In the genomic region with DNA sequence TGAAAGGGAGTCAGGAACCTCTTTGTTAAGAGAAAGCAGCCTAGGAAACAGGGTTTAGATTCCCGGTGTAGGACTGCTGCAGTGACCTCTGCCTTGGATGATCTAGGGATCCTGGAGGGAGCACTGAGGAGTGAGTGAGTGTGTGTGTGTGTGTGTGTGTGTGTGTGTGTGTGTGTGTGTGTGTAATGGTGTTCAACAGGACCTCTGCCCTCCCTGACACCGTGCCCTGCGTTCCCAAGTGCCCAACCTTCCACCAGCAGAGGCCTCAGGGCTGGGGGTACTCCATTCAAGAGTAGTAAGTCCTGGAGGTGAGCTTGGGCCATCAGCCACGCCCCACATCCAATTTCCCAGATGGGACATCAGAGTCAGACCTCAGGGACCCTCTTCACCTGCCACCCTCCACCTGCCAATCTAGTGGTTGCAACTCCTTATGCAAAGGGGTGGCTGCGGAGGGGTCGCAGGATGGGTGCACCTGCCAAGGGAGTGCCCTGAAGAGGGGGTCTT, we compare ENCODE assay signal across 11 mouse cellular contexts. TPM values are rescaled to one million over a fixed set of nuclear protein-coding genes. Genes with fewer than 3 reads are reported as not detected.
DNase-seq lines count a peak whose midpoint lies in the region; ATAC-seq and TF ChIP-seq lines count a peak whose summit lies in the region.
"Had no signal": no experiment of that assay in that cellular context is flagged by ENCODE, and none has a peak within 500 bp of the region (broad histone marks: within the 10 kb centered on the region; RNA-seq: fewer than 3 reads in every experiment).

No protein-coding gene starts in this region.

- no peaks in the 10 kb centered on the region for H3K36me3 ChIP-seq in testis, adult 2 months (ENCODE audit: control insufficient read depth, insufficient read depth, low read length)
- no peaks in the 10 kb centered on the region for H3K36me3 ChIP-seq in liver, embryonic 13.5 days

- H3K4me1 ChIP-seq in cerebellum, adult 2 months (ENCODE audit: control insufficient read depth, insufficient read depth, low read length) = peaks cover 35% of the 10 kb centered on the region
- peaks cover 7% of the 10 kb centered on the region for H3K4me1 ChIP-seq in testis, adult 2 months (ENCODE audit: control insufficient read depth, insufficient read depth, low read length)
- peaks cover 9% of the 10 kb centered on the region for H3K4me1 ChIP-seq in liver, embryonic 13.5 days (replicated peaks)

- peak overlapping the region; percentile 73 for H3K4me3 ChIP-seq in cerebellum, adult 2 months (replicated peaks; ENCODE audit: insufficient read depth, low read depth, low read length)
- H3K4me3 ChIP-seq in testis, adult 2 months (ENCODE audit: control insufficient read depth, low read depth, low read length) = peak overlapping the region; percentile 10
- peak overlapping the region; percentile 52 for H3K4me3 ChIP-seq in liver, embryonic 13.5 days (replicated peaks)
- H3K4me3 ChIP-seq: erythroblast, embryonic 14.5 days had no signal

- no peaks in the 10 kb centered on the region for H3K27me3 ChIP-seq in cerebellum, adult 2 months (ENCODE audit: control insufficient read depth, insufficient read depth, low read length)
- no peaks in the 10 kb centered on the region for H3K27me3 ChIP-seq in testis, adult 2 months (ENCODE audit: control insufficient read depth, insufficient read depth, low read length)
- H3K27me3 ChIP-seq in liver, embryonic 13.5 days = peaks cover 63% of the 10 kb centered on the region

- peak overlapping the region; percentile 74 for H3K4me2 ChIP-seq in liver, embryonic 13.5 days

- ATAC-seq in liver, embryonic 13.5 days (ENCODE audit: low read depth) = no peak

- no peak for TF ChIP-seq CTCF in cerebellum, adult 2 months (IDR thresholded peaks at IDR 0.05; ENCODE audit: borderline replicate concordance, insufficient read depth, low read depth, low read length)
- TF ChIP-seq CTCF in testis, adult 2 months (IDR thresholded peaks at IDR 0.05; ENCODE audit: control insufficient read depth, insufficient read depth, insufficient replicate concordance, low read depth, low read length) = no peak

- no peak for DNase-seq in cerebellum, adult 2 months
- no peak for DNase-seq in cerebellum, postnatal 4 days (ENCODE audit: low spot score in 2 of 2)
- no peak for DNase-seq in testis, postnatal 10 days (ENCODE audit: low spot score)
- DNase-seq in liver, embryonic 13.5 days = no peak
- no peak for DNase-seq in thymus, postnatal 4 days
- no peak for DNase-seq in adrenal gland, postnatal 25 days
- no peak for DNase-seq in embryo, embryonic 9.5 days (ENCODE audit: extremely low spot score)
- DNase-seq: adrenal gland, adult 8-10 months; lung, adult 18-20 months had no signal

- no peaks in the 10 kb centered on the region for H3K9me3 ChIP-seq in liver, embryonic 13.5 days (replicated peaks)

- WGBS in cerebellum, adult 2 months = 28% methylated on average over 6 of the region's 6 CpGs
- 20% methylated on average over 6 of the region's 6 CpGs for WGBS in liver, embryonic 13.5 days (ENCODE audit: insufficient replicate concordance)

- H3K27ac ChIP-seq in cerebellum, adult 2 months (ENCODE audit: insufficient read depth, low read length) = peak overlapping the region; percentile 84
- no peak overlapping the region for H3K27ac ChIP-seq in testis, adult 2 months (ENCODE audit: control insufficient read depth, insufficient read depth, low read depth, low read length)
- H3K27ac ChIP-seq in liver, embryonic 13.5 days = no peak overlapping the region

- H3K9ac ChIP-seq in liver, embryonic 13.5 days = no peak overlapping the region

- no peak for TF ChIP-seq POLR2A in cerebellum, adult 2 months (IDR thresholded peaks at IDR 0.05; ENCODE audit: borderline replicate concordance, insufficient read depth, low read length)
- TF ChIP-seq POLR2A in testis, adult 2 months (IDR thresholded peaks at IDR 0.05; ENCODE audit: control insufficient read depth, low read depth, low read length) = no peak

RNA-seq across cellular contexts. Expression of gene Adam11, which starts 0.4 kb away (rescaled TPM):
- polyA plus RNA-seq in cerebellum, adult 2 months (2012; rRNA removed) = 207 and 239 TPM in 2 replicates
- 12.9 and 14.8 TPM in 2 replicates for polyA plus RNA-seq in testis, adult 2 months (2012; rRNA removed)
- 0.28 and 0.43 TPM in 2 replicates for polyA plus RNA-seq in liver, embryonic 13.5 days (2015; fragmentation: Nextera tagmentation; extraction: Ambion mirVana)
- 2.9 and 4.7 TPM in 2 replicates for total RNA-seq in adrenal gland, postnatal 25 days (2021)

RNA-seq across cellular contexts. Expression of gene Gjc1, which starts 58.6 kb away (rescaled TPM):
- polyA plus RNA-seq in cerebellum, adult 2 months (2012; rRNA removed) = 6.4 and 7.9 TPM in 2 replicates
- 9.9 and 10.1 TPM in 2 replicates for polyA plus RNA-seq in testis, adult 2 months (2012; rRNA removed)
- 2.7 and 3.3 TPM in 2 replicates for polyA plus RNA-seq in liver, embryonic 13.5 days (2015; fragmentation: Nextera tagmentation; extraction: Ambion mirVana)
- 20.0 and 22.7 TPM in 2 replicates for total RNA-seq in adrenal gland, postnatal 25 days (2021)
- polyA plus RNA-seq: erythroblast, embryonic 14.5 days had no signal

Comparison
In these comparisons a context has a peak if more than half of its experiments do, and no peak if none do; other contexts are left out.
1. H3K4me3 ChIP-seq: peak in every context shown above with its lines; median percentile 73 in cerebellum, adult 2 months; 52 in liver, embryonic 13.5 days; 10 in testis, adult 2 months.
2. RNA of gene Adam11, which starts 0.4 kb away (polyA plus RNA-seq): 207 to 239 TPM in cerebellum, adult 2 months; 12.9 to 14.8 TPM in testis, adult 2 months and 0.28 to 0.43 TPM in liver, embryonic 13.5 days; every median in the first group is over 10 times any median in the second.